Mouse (Mus musculus) layer of hippocampus, adult 11-12 months (tissue): ENCODE measurements around the gene Chd3.

ENCODE experiments used
- DNase-seq: peaks from one replicate; pipeline ENCODE4 v3.0.0; 2022; ENCODE audit warnings: low spot score

The Chd3 gene

DNA sequence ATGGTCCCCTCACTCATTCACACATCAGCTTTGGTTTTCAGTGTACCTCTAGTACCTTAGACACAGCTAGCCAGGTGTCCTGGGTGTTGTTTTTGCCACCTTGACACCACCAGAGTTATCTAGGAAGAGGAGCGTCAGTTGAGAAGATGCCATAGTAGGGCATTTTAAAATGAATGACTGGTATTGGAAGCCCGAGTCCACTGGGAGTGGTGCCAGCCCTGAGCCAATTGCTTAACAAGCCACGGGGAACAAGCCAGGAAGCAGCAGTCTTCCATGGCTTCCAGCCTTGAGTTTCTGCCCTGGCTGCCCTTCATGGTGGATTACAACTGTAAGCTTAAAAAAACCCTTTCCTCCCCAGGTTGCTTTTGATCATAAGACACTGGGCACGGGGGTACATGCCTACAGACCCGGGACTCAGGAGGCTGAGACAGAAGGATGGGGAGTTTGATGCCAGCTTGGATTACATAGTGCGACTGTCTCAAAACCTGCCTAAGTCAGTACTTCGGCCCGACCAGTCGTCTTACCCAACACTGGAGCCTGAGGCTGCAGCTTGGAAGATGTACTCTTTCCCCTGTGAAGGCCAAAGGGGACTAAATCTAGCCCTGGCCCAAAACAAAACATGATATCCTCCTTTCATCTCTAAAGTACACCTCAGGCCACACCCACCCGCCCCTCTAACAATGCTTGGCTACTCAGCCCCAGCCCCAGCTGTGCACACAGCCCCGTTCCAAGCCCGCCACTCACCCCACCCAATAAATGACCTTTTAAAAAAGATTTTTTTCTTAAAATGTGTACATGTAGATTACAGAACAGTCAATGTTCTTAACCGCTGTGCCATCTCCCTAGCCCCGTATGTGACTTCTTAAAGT lies 20.6 kb upstream of the Chd3 start:
- peak; percentile 66 for DNase-seq

DNA sequence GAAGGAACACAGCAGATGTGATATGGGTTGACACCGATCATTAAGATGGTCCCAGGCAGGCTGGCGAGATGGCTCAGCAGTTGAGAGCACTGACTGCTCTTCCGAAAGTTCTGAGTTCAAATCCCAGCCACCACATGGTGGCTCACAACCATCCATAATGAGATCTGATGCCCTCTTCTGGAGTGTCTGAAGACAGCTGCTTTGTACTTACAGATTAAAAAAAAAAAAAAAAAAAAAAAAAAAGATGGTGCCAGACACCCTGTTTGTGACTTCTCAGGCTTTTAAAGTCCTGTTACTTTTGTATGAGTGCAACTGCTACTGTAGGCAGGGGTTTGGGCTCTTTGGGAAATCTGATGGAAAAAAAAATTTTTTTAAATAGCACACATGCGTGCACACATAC lies 19.5 kb upstream of the Chd3 start:
- DNase-seq: no peak

- DNase-seq: no peak
Observed at GRCm38 (mm10) chr11:69386758-69387157, 17.6 kb upstream of the Chd3 start.

DNA sequence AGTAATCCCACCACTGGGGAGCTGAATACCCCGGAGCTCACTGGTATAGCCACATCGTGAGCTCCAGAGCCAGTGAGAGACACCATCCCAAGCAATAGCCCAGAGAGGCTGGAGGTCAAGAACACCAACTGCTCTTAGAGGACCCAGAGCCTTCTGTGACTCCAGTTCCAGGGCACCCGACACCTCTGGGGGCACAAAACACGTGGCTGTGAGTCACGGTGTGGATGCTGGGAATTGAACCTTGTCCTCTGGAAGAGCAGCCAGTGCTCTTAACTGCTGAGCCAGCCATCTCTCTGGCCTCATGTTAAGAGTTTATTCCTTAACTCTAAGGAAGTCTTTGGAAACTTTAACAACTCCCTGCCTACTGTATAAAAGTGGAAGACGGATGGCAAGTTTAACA lies 15.8 kb upstream of the Chd3 start:
- DNase-seq: no peak

GRCm38 (mm10) chr11:69382478-69383105 lies 13.4 kb upstream of the Chd3 start:
- no peak for DNase-seq

- DNase-seq: no peak
Observed at GRCm38 (mm10) chr11:69381356-69381755, 12.2 kb upstream of the Chd3 start.

DNA sequence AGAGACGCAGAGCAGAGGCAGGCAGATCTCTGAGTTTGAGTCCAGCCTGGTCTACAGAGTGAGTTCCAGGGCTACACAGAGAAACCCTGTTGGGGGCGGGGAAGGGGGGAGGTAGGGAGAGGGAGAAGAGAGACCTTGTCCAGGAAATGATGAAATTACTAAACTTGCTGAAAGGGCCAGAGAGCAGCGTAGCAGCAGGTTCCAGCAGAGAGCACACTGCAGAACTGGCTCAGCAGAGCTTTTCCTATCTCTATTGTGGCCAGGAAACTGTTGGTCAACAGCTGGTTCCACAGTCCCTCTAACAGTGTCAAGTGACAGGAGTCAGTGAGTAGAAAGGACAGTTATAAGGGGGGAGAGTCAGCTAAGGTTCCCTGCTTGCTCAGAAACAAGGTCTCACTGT lies 10.4 kb upstream of the Chd3 start:
- no peak for DNase-seq

- no peak for DNase-seq
Observed at GRCm38 (mm10) chr11:69377766-69378165, 8.6 kb upstream of the Chd3 start.

DNA sequence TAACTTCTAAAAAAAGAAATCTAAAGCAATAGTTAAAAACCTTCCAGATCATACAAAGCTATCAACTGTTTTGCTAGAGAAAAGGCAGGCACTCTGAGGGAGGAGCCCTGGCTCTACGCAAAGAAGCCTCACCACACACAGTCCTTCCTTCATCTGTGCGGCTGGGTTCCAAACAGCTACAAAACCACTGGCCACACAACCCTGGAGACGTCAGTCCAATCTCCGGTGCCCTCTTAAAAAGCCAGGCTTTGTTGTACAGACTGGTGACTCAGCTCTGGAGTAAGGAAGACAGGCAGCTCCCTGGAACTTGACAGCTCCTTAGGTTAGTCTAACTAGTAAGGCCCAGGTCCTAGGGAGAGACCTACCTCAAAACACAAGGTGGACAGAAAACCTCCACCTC lies 6.4 kb upstream of the Chd3 start:
- no peak for DNase-seq

- DNase-seq: no peak
Observed at GRCm38 (mm10) chr11:69373223-69373965, 4.2 kb upstream of the Chd3 start.

DNA sequence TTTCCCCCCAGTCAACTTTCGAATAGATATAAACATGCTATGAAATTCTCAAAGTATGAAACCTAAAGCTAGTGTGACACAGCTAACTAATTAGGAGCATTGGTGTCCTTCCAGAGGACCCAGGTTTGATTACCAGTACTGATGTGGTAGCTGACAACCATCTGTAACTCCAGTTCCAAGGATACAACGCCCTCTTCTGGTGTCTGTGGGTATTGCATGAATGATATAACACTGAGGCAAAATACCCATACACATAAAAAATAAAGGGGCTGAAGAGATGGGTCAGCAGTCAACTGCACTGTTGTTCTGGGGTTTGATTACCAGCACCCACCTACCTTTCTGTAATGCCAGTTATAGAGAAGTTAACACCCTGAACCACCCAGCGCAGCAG lies 3.6 kb upstream of the Chd3 start:
- DNase-seq: no peak

DNA sequence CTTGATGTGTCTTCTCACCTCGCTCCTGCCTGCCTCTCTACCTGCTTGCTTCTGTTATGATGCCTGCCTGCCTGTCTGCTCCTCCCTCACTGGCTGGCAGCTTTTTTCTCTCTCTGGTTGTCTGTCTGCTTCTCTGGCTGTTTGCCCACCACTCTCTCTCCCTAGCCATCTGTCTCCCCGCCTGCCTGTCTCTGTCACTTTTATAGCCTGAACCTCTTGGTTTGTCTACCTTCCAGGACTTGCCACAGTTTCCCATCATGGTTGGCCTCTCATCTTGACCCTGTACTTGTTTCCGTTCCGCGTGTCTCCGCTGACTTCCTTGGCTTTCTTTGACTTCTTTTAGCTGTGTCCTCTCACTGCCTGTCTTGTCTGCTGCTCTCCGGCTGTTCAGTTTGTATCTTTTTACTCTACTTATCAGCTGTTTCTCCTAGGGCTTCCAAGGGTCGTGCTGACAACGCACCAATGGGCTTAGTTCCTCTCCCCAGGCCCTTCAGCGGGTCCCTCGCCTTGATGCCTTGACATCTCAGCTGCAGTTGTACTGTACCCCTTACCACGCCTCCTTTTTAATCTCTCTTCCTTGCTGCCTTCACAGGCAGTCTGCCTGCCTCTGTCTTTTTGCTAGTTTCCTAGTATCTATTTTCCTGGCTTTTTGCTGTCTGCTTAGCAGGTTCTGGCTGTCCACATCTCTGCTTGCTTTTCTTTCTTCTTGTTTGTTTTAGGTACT lies 3.0 kb upstream of the Chd3 start:
- DNase-seq: peak; percentile 85

DNA sequence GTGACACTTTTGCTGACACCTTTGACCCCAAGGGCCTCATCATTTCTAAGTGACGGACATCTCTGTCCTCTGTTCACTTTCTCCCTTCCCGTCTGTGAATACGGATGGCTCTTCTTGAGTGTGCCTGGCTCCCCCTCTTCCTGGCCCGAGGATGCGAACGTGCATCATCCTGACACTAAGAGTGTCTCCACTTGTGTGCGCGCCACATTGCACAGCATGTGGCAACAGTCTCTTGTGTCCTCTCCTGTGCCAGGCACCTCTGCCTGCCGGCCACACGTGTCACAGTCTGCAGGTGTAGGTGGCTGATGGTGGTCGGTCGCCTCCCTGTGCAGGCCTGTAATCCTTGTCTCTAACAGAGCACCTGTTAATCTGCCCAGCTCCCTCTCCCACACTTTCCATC lies 2.4 kb upstream of the Chd3 start:
- no peak for DNase-seq

DNA sequence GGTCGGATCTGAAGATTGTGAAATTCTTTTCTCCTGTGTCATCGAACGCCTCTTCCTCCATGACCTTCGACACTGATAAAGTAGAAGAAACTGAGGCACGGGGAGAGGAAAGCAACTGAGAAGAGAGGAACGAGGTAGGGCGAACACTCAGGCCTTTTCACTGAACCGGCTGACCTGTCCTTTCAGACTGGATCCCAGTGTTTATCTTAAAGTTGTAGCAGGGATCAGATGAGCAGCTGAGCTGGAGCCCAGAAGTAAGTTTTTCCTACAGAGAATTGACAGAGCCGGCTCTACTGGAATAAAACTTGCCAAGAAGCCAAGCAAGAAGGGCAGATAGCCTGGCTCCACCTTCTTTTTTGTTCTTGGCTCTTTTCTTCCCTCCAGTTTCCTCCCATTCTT lies 1.6 kb upstream of the Chd3 start:
- no peak for DNase-seq

- DNase-seq: no peak
Observed at GRCm38 (mm10) chr11:69369990-69370816, 997 bp upstream of the Chd3 start.

DNA sequence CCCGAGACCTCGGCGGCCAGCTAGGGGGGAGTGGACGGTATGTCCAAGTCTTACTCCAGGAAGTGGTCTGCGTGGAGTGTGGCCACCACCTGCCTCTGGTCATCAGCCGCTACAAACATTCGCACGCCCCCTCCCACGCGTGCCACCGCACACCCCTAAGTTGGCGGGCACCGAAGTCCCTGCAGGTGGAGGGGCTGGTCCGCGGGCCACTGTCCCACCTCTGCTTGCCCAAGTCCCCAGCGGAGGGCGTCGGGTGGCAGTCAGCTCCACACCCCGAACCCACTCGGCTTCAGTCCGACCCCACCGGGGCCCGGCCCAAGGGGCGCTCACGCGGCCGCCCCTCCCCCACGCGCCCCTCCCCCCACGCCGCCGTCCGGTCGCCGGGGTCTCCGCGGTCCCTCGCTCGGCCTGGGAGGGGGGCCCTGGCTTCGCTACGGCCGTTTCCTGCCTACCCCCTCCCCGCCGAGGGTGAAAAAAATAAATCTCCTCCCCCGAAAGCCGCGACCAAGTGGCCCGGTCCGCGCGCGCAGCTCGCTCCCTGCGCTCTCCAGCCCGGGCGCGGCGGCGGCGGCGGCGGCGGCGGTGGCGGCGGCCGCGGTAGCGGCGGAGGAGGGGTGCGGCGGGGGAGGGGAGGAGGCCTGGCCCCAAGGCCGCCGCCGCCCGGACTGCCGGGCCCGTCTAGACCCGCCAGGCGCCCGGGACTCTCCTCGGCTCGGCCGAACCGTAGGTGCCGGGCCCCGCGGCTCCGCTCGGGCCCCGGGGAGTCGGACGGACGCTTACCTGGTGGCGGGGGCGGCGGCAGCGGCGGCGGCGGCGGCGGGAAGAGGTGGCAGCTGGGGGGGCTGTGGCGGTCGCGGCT lies 621 bp downstream of the Chd3 start:
- peak; percentile 32 for DNase-seq

GRCm38 (mm10) chr11:69367616-69368355 lies 1.4 kb downstream of the Chd3 start:
- DNase-seq: peak; percentile 43

DNA sequence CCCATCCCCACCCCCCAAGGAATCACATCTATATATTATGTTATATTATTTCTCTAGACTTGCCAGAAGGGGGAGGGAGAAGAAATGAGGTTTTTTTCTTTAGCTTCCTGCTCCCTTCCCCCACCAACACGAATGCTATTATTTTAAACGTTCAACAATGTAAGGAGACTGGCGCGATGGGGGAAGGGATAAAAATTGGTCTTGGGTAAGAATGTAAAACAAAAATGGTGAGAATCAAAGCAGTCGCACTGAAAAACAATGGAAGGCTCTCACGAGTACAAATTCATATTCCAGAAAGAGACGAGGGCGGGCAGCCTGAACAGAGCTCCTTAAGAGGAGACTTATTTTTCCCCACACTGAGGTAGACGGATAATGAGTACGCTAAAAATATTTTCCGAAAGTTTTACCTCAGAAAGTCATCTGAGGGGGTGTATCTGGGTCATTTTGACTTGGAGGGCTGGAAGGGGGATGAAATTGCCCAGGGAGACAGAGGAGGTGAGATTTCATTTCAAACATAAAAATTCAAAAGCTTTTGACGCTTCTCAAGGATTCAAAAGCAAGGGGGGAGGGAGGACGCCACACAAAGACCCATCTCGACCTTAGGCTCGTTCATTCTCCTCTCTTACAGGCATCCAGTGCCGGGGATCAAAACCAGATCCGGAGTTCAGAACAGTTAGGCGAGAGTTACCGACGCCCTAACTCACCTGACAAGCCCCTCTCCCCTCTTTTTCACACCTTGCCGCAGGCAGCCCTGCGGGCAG lies 2.2 kb downstream of the Chd3 start:
- DNase-seq: peak; percentile 33
